Mouse (Mus musculus) neural tube, embryonic 15.5 days (tissue): ENCODE measurements around the gene Gpsm1. TPM values are rescaled to one million over a fixed set of nuclear protein-coding genes. Genes with fewer than 3 reads are reported as not detected.
A peak's percentile ranks its signal among the peaks of the same experiment; 100 is the strongest.

Experiments
- ATAC-seq: fragments of 200-750 bp; cut with Nextera tagmentation; 2 replicates; pipeline ENCODE4 v1.8.0; 2017; ENCODE audit warnings: mild to moderate bottlenecking, moderate TSS enrichment, moderate library complexity; ENCODE audit not compliant: low FRiP score
- H3K27ac ChIP-seq: fragments of 300-500 bp; sonication (generic); replicated peaks from 2 replicates; pipeline ENCODE4 v1.5.1; 2015; ENCODE audit warnings: mild to moderate bottlenecking, inconsistent platforms
- H3K27me3 ChIP-seq: fragments of 300-500 bp; sonication (generic); replicated peaks from 2 replicates; pipeline ENCODE4 v1.6.1; 2015; ENCODE audit warnings: inconsistent platforms
- H3K36me3 ChIP-seq: fragments of 300-500 bp; sonication (generic); 2 replicates; pipeline ENCODE4 v1.6.1; 2015; ENCODE audit warnings: inconsistent platforms
- H3K4me1 ChIP-seq: fragments of 300-500 bp; sonication (generic); 2 replicates; pipeline ENCODE4 v1.6.1; 2015; ENCODE audit warnings: inconsistent platforms
- H3K4me2 ChIP-seq: fragments of 300-500 bp; sonication (generic); 2 replicates; pipeline ENCODE4 v1.6.1; 2015; ENCODE audit warnings: inconsistent platforms, mild to moderate bottlenecking, moderate library complexity
- H3K4me3 ChIP-seq: fragments of 300-500 bp; sonication (generic); replicated peaks from 2 replicates; pipeline ENCODE4 v1.5.1; 2015; ENCODE audit warnings: mild to moderate bottlenecking, inconsistent platforms
- H3K9ac ChIP-seq: fragments of 300-500 bp; sonication (generic); replicated peaks from 2 replicates; pipeline ENCODE4 v1.6.1; 2015; ENCODE audit warnings: mild to moderate bottlenecking, inconsistent platforms
- H3K9me3 ChIP-seq: fragments of 300-500 bp; sonication (generic); replicated peaks from 2 replicates; pipeline ENCODE4 v1.6.1; 2016; ENCODE audit warnings: inconsistent platforms
- WGBS: fragments of 180-500 bp; shearing (Covaris S2); methylation state at CpG from one replicate; pipeline ENCODE4 v1.1.7; 2015; ENCODE audit warnings: mixed read lengths; 5-methylcytosine and 5-hydroxymethylcytosine counted together
- polyA plus RNA-seq: library from polyadenylated mRNA; unstranded; fragments of >200 nt; fragmentation: Nextera tagmentation; extraction: Ambion mirVana; gene quantifications from 2 replicates; pipeline ENCODE4 v1.2.1, GENCODE M21; 2015

Gene Gpsm1
- polyA plus RNA-seq, 1 experiment from 2014 or later, result 158 TPM

DNA sequence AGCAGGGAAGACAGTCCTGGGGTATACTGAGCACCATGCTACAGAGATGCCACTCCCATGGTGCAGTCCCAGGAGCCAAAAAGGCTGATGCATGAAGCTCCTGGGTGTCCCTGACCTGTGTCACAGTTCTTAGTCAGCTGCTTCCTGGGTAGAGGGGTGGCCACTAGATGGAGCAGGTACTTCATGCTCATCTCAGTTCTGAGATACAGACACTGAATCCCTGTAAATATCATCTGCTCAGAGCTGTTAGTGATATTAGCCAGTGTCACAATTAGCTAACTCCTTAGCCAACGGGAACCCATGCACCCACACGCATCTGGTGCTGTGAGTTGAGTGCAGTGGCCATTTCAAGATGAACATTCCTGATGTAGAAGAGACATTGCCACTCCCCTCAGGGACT lies 9.6 kb downstream of the Gpsm1 start:
- Histone ChIP-seq H3K27ac (no peak overlapping the region), H3K36me3 (peaks cover 70% of the 10 kb centered on the region), H3K4me2 (no peak overlapping the region), H3K4me1 (peaks cover 27% of the 10 kb centered on the region), H3K4me3 (no peak overlapping the region), H3K27me3 (no peaks in the 10 kb centered on the region), H3K9me3 (no peaks in the 10 kb centered on the region), H3K9ac (no peak overlapping the region)
- no peak for ATAC-seq
- whole genome bisulfite sequencing, result 86% methylated on average over 2 of the region's 2 CpGs

DNA sequence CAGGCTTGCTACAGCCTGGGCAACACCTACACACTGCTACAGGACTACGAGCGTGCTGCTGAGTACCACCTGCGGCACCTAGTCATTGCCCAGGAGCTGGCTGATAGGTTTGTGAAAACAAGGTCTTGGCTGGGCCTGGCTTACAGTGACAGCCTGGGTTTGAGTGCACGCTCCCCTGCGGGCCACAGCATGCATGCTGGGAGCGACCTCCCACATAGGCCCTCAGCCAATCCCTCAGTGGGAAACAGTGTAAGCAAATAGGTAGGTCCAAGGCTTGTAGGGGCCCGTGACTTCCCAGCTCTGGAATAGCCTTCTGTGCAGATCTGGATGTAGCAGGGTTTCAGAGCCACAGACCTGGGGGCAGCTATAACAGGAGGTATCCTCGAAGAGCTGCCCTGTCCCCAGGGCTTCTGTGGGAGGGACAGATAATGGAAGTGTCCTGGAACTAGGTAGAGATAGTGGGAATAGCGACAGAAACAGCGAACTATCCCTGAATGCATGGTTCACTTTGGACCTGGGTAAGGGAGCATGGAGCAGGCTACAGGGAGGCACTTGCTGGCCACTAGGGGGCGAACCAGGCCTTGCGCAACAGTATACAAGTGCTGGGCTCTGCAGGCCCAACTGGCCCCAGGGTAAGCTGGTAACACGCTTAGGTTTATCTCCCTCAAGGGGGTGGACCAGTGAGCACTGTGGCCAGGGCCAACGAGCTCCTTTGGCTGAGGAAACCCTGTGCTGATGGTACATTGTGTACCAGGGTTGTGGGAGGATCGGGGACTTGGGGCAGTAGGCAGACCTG lies 10.3 kb downstream of the Gpsm1 start:
- no peaks in the 10 kb centered on the region for H3K9me3 ChIP-seq
- H3K27me3 ChIP-seq, result no peaks in the 10 kb centered on the region
- 70% methylated on average over 15 of the region's 15 CpGs for WGBS
- peaks cover 20% of the 10 kb centered on the region for H3K4me1 ChIP-seq
- H3K4me2 ChIP-seq, result no peak overlapping the region
- H3K27ac ChIP-seq, result no peak overlapping the region
- H3K36me3 ChIP-seq, result peaks cover 73% of the 10 kb centered on the region
- ATAC-seq, result no peak
- no peak overlapping the region for H3K9ac ChIP-seq
- no peak overlapping the region for H3K4me3 ChIP-seq

DNA sequence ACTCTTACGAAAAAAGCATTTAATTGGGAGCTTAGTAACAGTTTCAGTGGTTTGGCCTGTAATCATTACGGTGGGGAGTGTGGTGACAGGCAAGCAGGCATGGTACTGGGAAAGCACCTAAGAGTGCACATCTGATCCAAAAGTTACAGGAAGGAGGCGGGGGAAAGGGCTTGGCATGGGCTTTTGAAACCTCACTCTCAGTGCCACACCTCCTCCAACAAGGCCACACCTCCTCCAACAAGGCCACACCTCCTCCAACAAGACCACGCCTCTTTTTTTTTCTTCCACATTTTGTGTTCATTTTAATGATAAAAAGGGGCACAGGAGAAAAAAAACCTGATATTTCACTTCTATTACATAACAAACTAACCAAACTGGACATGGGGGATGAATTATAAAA lies 12.5 kb downstream of the Gpsm1 start:
- H3K4me2 ChIP-seq, result no peak overlapping the region
- peaks cover 85% of the 10 kb centered on the region for H3K36me3 ChIP-seq
- ATAC-seq, result no peak

GRCm38 (mm10) chr2:26329402-26329801 lies 14.1 kb downstream of the Gpsm1 start:
- Histone ChIP-seq H3K4me1 (0 out of 2 replicates have a peak, but pooled peaks cover 6% of the 10 kb centered on the region), H3K4me3 (no peak overlapping the region), H3K36me3 (peaks cover 71% of the 10 kb centered on the region), H3K27me3 (no peaks in the 10 kb centered on the region), H3K9me3 (no peaks in the 10 kb centered on the region), H3K9ac (no peak overlapping the region), H3K4me2 (no peak overlapping the region), H3K27ac (peak overlapping the region; percentile 71)
- WGBS, result 43% methylated on average over 8 of the region's 8 CpGs
- ATAC-seq, result peak; percentile 65

More for the DNA sequence above, 12.5 kb downstream of the Gpsm1 start:
- no peaks in the 10 kb centered on the region for H3K27me3 ChIP-seq
- no peaks in the 10 kb centered on the region for H3K9me3 ChIP-seq
- 93% methylated on average over 4 of the region's 4 CpGs for WGBS
- 0 out of 2 replicates have a peak, but pooled peaks cover 6% of the 10 kb centered on the region for H3K4me1 ChIP-seq
- no peak overlapping the region for H3K27ac ChIP-seq
- no peak overlapping the region for H3K4me3 ChIP-seq
- H3K9ac ChIP-seq, result no peak overlapping the region

DNA sequence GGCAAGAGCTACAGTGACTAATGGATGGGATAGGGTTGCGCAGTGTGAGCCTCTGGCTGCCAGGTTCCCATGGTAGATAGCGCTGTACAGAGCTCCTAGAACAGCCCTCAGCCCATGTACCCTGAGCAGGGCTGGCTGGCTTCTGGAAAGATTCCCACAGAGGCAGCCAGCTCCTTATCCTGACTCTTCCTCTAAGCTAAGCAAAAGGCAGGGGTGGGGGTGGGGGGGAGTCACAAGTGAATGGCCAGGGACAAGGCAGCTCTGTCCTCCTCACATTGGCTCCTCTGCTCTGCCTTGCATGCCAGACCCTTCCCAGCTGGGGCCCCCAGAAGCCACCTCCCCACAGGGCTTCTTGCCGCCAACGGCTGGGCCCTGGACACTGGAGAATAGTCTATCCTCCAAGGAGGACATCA lies 14.7 kb downstream of the Gpsm1 start:
- H3K36me3 ChIP-seq, result peaks cover 64% of the 10 kb centered on the region
- peak overlapping the region; percentile 71 for H3K27ac ChIP-seq
- H3K4me2 ChIP-seq, result peak overlapping the region; percentile 28
- peak; percentile 79 for ATAC-seq
- no peaks in the 10 kb centered on the region for H3K9me3 ChIP-seq
- no peaks in the 10 kb centered on the region for H3K27me3 ChIP-seq
- H3K4me3 ChIP-seq, result 0 out of 2 replicates have a peak overlapping the region, but pooled peaks have one; percentile 6
- no peak overlapping the region for H3K9ac ChIP-seq
- H3K4me1 ChIP-seq, result 0 out of 2 replicates have a peak, but pooled peaks cover 6% of the 10 kb centered on the region
- WGBS, result 89% methylated on average over 4 of the region's 4 CpGs

- ATAC-seq, result peak; percentile 68
- Histone ChIP-seq H3K27ac (peak overlapping the region; percentile 71), H3K36me3 (peaks cover 58% of the 10 kb centered on the region), H3K4me2 (peak overlapping the region; percentile 28), H3K27me3 (no peaks in the 10 kb centered on the region), H3K9me3 (no peaks in the 10 kb centered on the region), H3K4me1 (0 out of 2 replicates have a peak, but pooled peaks cover 3% of the 10 kb centered on the region), H3K9ac (0 out of 2 replicates have a peak overlapping the region, but pooled peaks have one; percentile 10), H3K4me3 (0 out of 2 replicates have a peak overlapping the region, but pooled peaks have one; percentile 6)
- 74% methylated on average over 6 of the region's 6 CpGs for WGBS
These were observed 15.4 kb downstream of the Gpsm1 start for GRCm38 (mm10) chr2:26330702-26331101.

DNA sequence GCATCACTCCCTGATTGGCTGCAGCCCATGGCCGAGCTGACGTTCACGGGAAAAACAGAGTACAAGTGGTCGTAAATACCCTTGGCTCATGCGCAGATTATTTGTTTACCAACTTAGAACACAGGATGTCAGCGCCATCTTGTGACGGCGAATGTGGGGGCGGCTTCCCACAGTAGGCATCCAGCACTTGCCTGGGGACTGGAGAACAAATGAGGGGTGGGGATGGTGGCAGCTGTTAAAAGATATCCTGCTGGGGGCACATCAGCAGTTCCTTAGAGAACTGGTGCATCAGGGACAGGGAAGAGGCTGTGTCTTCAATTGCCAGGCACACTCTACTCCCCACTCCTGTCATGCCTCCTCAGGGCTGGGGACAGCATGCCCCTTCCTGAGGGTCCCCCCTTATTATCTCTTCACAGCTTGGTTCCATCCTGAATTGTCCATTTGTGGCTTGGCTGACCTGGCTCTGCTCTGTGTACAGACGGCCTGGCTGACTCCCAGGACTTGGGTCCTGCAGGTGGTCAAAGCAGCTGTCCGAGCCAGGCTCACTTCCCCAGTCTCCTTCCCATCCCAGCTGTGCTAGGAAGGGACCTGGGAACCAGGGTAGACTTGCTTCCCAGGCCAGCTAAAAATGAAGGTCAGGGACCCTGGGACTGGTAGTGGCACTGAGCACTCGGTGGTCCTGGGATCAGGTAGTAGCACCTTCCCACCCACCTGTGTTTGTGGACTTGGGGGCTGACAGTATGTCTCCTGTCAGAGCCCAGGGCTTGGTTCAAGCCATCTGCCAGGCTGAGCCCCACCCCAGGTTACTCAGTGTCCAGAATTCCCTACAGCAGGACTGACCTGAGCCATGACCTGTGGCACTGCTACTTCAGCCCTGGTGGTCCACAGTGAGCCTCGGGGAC lies 23.2 kb downstream of the Gpsm1 start:
- Histone ChIP-seq H3K4me3 (no peak overlapping the region), H3K27me3 (no peaks in the 10 kb centered on the region), H3K27ac (no peak overlapping the region), H3K36me3 (peaks cover 45% of the 10 kb centered on the region), H3K9me3 (no peaks in the 10 kb centered on the region), H3K9ac (no peak overlapping the region), H3K4me2 (no peak overlapping the region), H3K4me1 (0 out of 2 replicates have a peak, but pooled peaks cover 7% of the 10 kb centered on the region)
- 57% methylated on average over 9 of the region's 13 CpGs for WGBS
- no peak; the same call in 1 of the 2 replicates for ATAC-seq

- Histone ChIP-seq H3K4me2 (no peak overlapping the region), H3K9ac (no peak overlapping the region), H3K27ac (no peak overlapping the region), H3K36me3 (peaks cover 49% of the 10 kb centered on the region), H3K27me3 (no peaks in the 10 kb centered on the region), H3K4me3 (no peak overlapping the region), H3K9me3 (no peaks in the 10 kb centered on the region), H3K4me1 (0 out of 2 replicates have a peak, but pooled peaks cover 7% of the 10 kb centered on the region)
- no peak for ATAC-seq
- WGBS, result 88% methylated on average over 5 of the region's 5 CpGs
These were observed 23.9 kb downstream of the Gpsm1 start for GRCm38 (mm10) chr2:26339204-26339551.

GRCm38 (mm10) chr2:26341510-26341981 lies 26.2 kb downstream of the Gpsm1 start:
- Histone ChIP-seq H3K4me2 (no peak overlapping the region), H3K9me3 (no peaks in the 10 kb centered on the region), H3K36me3 (peaks cover 70% of the 10 kb centered on the region), H3K27ac (peak overlapping the region; percentile 13; the same call in 1 of the 2 replicates), H3K9ac (no peak overlapping the region), H3K4me3 (no peak overlapping the region), H3K27me3 (no peaks in the 10 kb centered on the region), H3K4me1 (0 out of 2 replicates have a peak, but pooled peaks cover 7% of the 10 kb centered on the region)
- WGBS, result 91% methylated on average over 2 of the region's 2 CpGs
- ATAC-seq, result no peak

GRCm38 (mm10) chr2:26342044-26342443 lies 26.7 kb downstream of the Gpsm1 start:
- Histone ChIP-seq H3K27ac (peak overlapping the region; percentile 33; the same call in 1 of the 2 replicates), H3K27me3 (no peaks in the 10 kb centered on the region), H3K9ac (no peak overlapping the region), H3K4me2 (no peak overlapping the region), H3K36me3 (peaks cover 74% of the 10 kb centered on the region), H3K4me1 (0 out of 2 replicates have a peak, but pooled peaks cover 7% of the 10 kb centered on the region), H3K4me3 (no peak overlapping the region), H3K9me3 (no peaks in the 10 kb centered on the region)
- ATAC-seq, result no peak
- 78% methylated on average over 10 of the region's 10 CpGs for WGBS
